Mouse (Mus musculus) liver, adult 2 months (tissue): ENCODE measurements around the gene Tmem120a. TPM values are rescaled to one million over a fixed set of nuclear protein-coding genes. Genes with fewer than 3 reads are reported as not detected.

Experiments
- DNase-seq: peaks from one replicate; pipeline ENCODE4 v3.0.0-alpha.2; 2011; ENCODE audit warnings: low read depth, low spot score; ENCODE audit errors: extremely low read depth
- H3K27ac ChIP-seq: fragments of 200-500 bp; replicated peaks from 2 replicates; pipeline ENCODE4 v1.5.1; 2012; ENCODE audit warnings: low read depth, mild to moderate bottlenecking, control low read depth, inconsistent platforms, low read length; ENCODE audit not compliant: insufficient read depth
- H3K27me3 ChIP-seq: fragments of 200-500 bp; 2 replicates; pipeline ENCODE4 v1.6.1; 2012; ENCODE audit warnings: mild to moderate bottlenecking, moderate library complexity, low read length, inconsistent platforms; ENCODE audit not compliant: control insufficient read depth, insufficient read depth
- H3K36me3 ChIP-seq: fragments of 200-500 bp; 2 replicates; pipeline ENCODE4 v1.6.1; 2012; ENCODE audit warnings: low read length, inconsistent platforms; ENCODE audit not compliant: control insufficient read depth, insufficient read depth
- H3K4me1 ChIP-seq: fragments of 200-500 bp; 2 replicates; pipeline ENCODE4 v1.6.1; 2011; ENCODE audit warnings: low read length; ENCODE audit not compliant: control insufficient read depth, insufficient read depth
- H3K4me3 ChIP-seq: fragments of 200-500 bp; 2 replicates; pipeline ENCODE4 v1.5.1; 2011; ENCODE audit warnings: low read depth, mild to moderate bottlenecking, control low read depth, low read length, moderate library complexity; ENCODE audit not compliant: insufficient read depth
- H3K79me2 ChIP-seq: fragments of 200-500 bp; 2 replicates; pipeline ENCODE4 v1.6.1; 2012; ENCODE audit warnings: inconsistent platforms, mild to moderate bottlenecking, low read length, moderate library complexity; ENCODE audit not compliant: control insufficient read depth, insufficient read depth
- H3K9ac ChIP-seq: fragments of 200-500 bp; 2 replicates; pipeline ENCODE4 v1.6.1; 2012; ENCODE audit warnings: low read depth, mild to moderate bottlenecking, control low read depth, inconsistent platforms, low read length
- CTCF ChIP-seq: fragments of 200-500 bp; IDR thresholded peaks from 2 replicates; pipeline ENCODE4 v1.5.1; 2011; ENCODE audit warnings: low read depth, low read length, control low read depth
- POLR2A ChIP-seq: fragments of 200-500 bp; IDR thresholded peaks from 2 replicates; pipeline ENCODE4 v1.6.1; 2011; ENCODE audit warnings: low read length, control low read depth; ENCODE audit not compliant: insufficient read depth; ENCODE audit errors: extremely low read depth
- WGBS: fragments of 180-500 bp; shearing (Covaris S2); methylation state at CpG from one replicate; pipeline ENCODE4 v1.1.7; 2018; 5-methylcytosine and 5-hydroxymethylcytosine counted together
- polyA plus RNA-seq: library from polyadenylated mRNA; depleted of rRNA; stranded (reverse); fragments of >200 nt; gene quantifications from 2 replicates; pipeline ENCODE4 v1.2.3, GENCODE M21; 2012
- total RNA-seq: library from RNA; depleted of rRNA; stranded (reverse); fragments of >200 nt; gene quantifications from 2 replicates; pipeline ENCODE4 v1.2.3, GENCODE M21; 2014

Gene Tmem120a
- total and polyA plus RNA-seq, 2 experiments = 52.9 to 55.2 TPM

DNA sequence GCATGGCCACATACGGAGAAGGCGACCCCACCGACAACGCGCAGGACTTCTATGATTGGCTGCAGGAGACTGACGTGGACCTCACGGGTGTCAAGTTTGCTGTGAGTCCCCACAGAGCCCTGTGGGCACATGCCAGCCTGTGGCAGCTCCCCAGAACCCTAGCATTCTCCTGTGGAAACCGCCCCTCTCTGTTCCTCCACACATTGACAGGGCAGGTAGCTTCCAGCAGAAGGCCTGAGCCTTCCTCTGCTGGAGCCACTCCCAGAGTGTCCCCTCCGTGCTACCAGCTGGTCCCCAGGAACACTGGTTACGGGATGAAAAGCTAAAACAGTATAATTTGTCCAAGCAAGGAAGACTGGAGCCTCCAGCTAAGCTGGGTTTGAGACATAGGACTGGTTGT lies 14.0 kb downstream of the Tmem120a start:
- H3K79me2 ChIP-seq = no peaks in the 10 kb centered on the region
- WGBS = 99% methylated on average over 10 of the region's 10 CpGs
- TF ChIP-seq POLR2A (no peak), CTCF (no peak)
- H3K4me1 ChIP-seq = peaks cover 15% of the 10 kb centered on the region
- DNase-seq = no peak
- no peak overlapping the region for H3K4me3 ChIP-seq
- no peak overlapping the region for H3K27ac ChIP-seq
- H3K36me3 ChIP-seq = peaks cover 70% of the 10 kb centered on the region
- no peaks in the 10 kb centered on the region for H3K27me3 ChIP-seq
- H3K9ac ChIP-seq = no peak overlapping the region

DNA sequence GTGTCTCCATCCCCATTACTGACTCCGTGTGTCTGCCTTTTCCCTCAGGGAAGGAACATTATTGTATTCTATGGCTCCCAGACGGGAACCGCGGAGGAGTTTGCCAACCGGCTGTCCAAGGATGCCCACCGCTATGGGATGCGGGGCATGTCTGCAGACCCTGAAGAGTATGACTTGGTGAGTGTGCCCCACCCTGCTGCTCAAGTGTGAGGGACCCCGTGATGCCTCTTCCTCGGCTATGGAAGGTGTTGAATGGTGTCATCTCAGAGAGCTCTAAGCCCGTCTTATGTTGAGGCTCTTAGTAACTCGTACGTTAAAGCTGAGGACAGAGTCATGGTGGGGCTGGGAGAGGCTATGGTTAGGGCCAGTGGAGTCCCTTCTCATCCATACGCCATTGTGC lies 14.9 kb downstream of the Tmem120a start:
- Histone ChIP-seq H3K4me3 (no peak overlapping the region), H3K27me3 (no peaks in the 10 kb centered on the region), H3K36me3 (peaks cover 74% of the 10 kb centered on the region), H3K4me1 (peaks cover 23% of the 10 kb centered on the region), H3K79me2 (no peaks in the 10 kb centered on the region), H3K27ac (no peak overlapping the region), H3K9ac (no peak overlapping the region)
- 96% methylated on average over 13 of the region's 13 CpGs for WGBS
- DNase-seq = peak; percentile 2
- TF ChIP-seq POLR2A (no peak), CTCF (no peak)

DNA sequence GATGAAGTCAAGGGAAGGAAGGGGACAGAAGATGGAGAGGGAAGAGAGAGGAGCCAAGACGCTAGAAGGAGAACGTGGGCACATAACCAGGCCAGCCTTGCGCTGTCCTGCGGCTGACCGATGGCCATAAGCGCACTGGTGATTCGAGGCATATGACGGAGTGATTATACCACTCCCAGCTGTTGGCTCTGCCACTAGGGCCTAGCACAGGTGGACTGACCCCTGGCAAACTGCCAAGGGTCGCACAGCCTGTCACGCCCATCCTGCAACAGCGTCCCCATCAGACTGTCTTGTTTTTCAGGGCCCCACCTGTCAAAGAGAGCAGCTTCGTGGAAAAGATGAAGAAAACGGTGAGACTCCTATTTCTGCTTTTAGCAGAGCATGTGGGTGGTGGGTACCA lies 15.9 kb downstream of the Tmem120a start:
- Histone ChIP-seq H3K4me3 (no peak overlapping the region), H3K9ac (no peak overlapping the region), H3K27me3 (no peaks in the 10 kb centered on the region), H3K27ac (no peak overlapping the region), H3K79me2 (no peaks in the 10 kb centered on the region), H3K4me1 (peaks cover 25% of the 10 kb centered on the region), H3K36me3 (peaks cover 73% of the 10 kb centered on the region)
- peak; percentile 10 for DNase-seq
- WGBS = 75% methylated on average over 13 of the region's 13 CpGs
- TF ChIP-seq CTCF (no peak), POLR2A (no peak)

DNA sequence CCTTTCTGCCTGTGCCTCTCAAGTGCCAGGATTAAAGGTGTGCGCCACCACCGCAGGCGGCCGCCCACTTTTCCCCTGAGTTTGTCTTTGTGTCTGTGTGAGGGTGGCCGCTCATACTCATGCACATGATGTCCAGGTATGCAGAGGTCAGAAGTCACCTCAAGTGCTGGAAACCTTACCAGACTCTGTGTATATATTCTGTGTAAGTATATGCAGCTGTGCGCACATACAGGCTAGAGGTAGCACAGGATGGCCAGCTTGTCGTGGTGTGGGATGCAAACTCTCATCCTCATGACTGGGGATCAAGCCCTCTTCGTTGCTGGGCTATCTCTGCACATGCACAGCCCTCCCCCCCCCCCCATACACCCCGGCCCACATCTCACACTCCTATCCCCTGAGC lies 16.4 kb downstream of the Tmem120a start:
- Histone ChIP-seq H3K9ac (no peak overlapping the region), H3K79me2 (no peaks in the 10 kb centered on the region), H3K27ac (no peak overlapping the region), H3K4me1 (peaks cover 29% of the 10 kb centered on the region), H3K27me3 (no peaks in the 10 kb centered on the region), H3K36me3 (peaks cover 68% of the 10 kb centered on the region), H3K4me3 (no peak overlapping the region)
- TF ChIP-seq POLR2A (no peak), CTCF (no peak)
- WGBS = 90% methylated on average over 9 of the region's 9 CpGs
- peak; percentile 0 for DNase-seq

DNA sequence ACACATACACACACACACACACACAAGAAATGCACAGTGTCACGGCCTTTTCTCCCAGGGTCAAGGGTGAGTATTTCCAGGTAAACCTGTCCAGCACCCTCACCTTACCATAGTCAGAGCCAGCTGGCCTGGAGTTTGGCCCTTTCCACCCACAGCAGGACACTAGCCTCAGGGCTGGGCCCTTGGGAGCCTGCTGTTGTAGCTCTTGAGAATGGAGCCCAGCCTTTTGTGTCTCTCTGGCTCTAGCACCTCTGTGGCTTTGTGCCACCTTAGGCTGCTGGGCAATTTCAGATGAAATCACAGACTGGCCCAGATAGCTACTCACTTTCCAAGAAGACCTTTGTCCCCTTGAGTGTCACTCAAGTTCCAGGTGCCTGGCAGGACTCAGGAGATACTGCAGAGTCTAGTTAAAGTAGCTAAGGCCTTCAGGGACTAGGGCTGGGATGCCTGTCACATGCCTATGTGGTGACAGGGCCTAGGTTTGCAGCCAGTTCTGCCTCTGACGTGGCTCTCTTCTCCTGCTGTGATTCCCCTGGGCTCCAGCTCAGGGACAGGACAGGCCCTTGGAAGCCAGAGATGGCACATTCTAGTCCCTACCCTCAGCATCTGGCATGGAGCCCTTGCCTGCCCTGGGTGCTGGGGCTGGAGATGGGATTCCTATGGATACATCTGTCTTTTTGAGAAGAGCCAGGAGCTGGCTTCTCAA lies 17.5 kb downstream of the Tmem120a start:
- H3K9ac ChIP-seq = no peak overlapping the region
- 19% methylated on average over 2 of the region's 2 CpGs for WGBS
- H3K4me1 ChIP-seq = peaks cover 35% of the 10 kb centered on the region
- H3K79me2 ChIP-seq = no peaks in the 10 kb centered on the region
- peaks cover 62% of the 10 kb centered on the region for H3K36me3 ChIP-seq
- peak overlapping the region; percentile 27 for H3K27ac ChIP-seq
- no peaks in the 10 kb centered on the region for H3K27me3 ChIP-seq
- TF ChIP-seq CTCF (no peak), POLR2A (no peak)
- H3K4me3 ChIP-seq = no peak overlapping the region
- DNase-seq = peak; percentile 94

DNA sequence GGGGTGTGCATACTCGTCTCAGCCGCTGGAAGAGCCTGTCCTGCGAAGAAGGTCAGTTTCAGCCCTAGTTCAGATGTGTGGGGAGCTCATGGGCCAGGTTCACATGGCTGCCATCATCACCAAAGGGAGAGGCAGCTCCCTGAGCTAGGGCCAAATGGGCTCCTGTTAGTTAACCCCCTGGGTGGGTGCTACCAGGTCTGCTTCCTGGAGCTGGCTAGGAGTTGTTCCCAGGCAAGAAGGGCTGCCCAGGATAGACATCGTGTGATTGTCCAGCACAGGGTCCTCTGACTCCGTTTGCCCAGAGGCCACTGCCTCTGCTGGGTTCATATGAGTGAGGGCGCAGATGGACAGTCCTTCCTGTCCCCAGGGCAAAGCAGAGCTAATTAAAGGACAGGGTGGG lies 18.3 kb downstream of the Tmem120a start:
- Histone ChIP-seq H3K27ac (peak overlapping the region; percentile 27), H3K4me1 (peaks cover 37% of the 10 kb centered on the region), H3K36me3 (peaks cover 54% of the 10 kb centered on the region), H3K4me3 (no peak overlapping the region), H3K9ac (peak overlapping the region; percentile 29; the same call in 1 of the 2 replicates), H3K27me3 (no peaks in the 10 kb centered on the region), H3K79me2 (no peaks in the 10 kb centered on the region)
- no peak for DNase-seq
- no peak for TF ChIP-seq POLR2A
- TF ChIP-seq CTCF = no peak
- 60% methylated on average over 6 of the region's 6 CpGs for WGBS
